Mouse (Mus musculus) embryonic fibroblast, embryonic 13.5 days (primary cell): Measurements from ENCODE around the gene Btrc. TPM values are rescaled to one million over a fixed set of nuclear protein-coding genes. Genes with fewer than 3 reads are reported as not detected.
"Not testable (repeated sequence)": the region's sequence is repeated elsewhere in the genome, so short reads cannot be mapped to it uniquely, and the experiment has no call there.

Source experiments
- H3K27ac ChIP-seq: 2 replicates; pipeline ENCODE4 v1.5.1; 2012; ENCODE audit warnings: low read length, control low read depth, inconsistent platforms; ENCODE audit not compliant: insufficient read depth
- H3K4me1 ChIP-seq: 2 replicates; pipeline ENCODE4 v1.6.1; 2011; ENCODE audit warnings: low read length; ENCODE audit not compliant: control insufficient read depth, insufficient read depth
- H3K4me3 ChIP-seq: 2 replicates; pipeline ENCODE4 v1.5.1; 2011; ENCODE audit warnings: mild to moderate bottlenecking, control low read depth, low read length; ENCODE audit not compliant: insufficient read depth
- CTCF ChIP-seq: IDR thresholded peaks from 2 replicates; pipeline ENCODE4 v1.5.1; 2011; ENCODE audit warnings: mild to moderate bottlenecking, control low read depth, low read length, moderate library complexity, borderline replicate concordance; ENCODE audit not compliant: insufficient read depth
- POLR2A ChIP-seq: IDR thresholded peaks from 2 replicates; pipeline ENCODE4 v1.6.1; 2011; ENCODE audit warnings: low read depth, mild to moderate bottlenecking, control low read depth, low read length, moderate library complexity
- polyA plus RNA-seq: library from polyadenylated mRNA; stranded (reverse); fragments of >200 nt; gene quantifications from 2 replicates; pipeline ENCODE4 v1.2.4, GENCODE M21; 2011; ENCODE audit warnings: low read depth; ENCODE audit not compliant: missing spikeins, insufficient read length

Btrc gene
- 30.0 and 33.8 TPM in 2 replicates for polyA plus RNA-seq

GRCm38 (mm10) chr19:45363384-45363926 lies at the start of gene Btrc:
Gene Btrc, plus strand, starts transcription at chr19:45363734.
- Histone ChIP-seq H3K27ac (peak within 1 kb of the TSS; percentile 21; the same call in 1 of the 2 replicates), H3K4me1 (no peaks in the 10 kb centered on the region; the same call in 1 of the 2 replicates), H3K4me3 (peak within 1 kb of the TSS; percentile 63)
- TF ChIP-seq POLR2A (peak; percentile 82), CTCF (no peak)

DNA sequence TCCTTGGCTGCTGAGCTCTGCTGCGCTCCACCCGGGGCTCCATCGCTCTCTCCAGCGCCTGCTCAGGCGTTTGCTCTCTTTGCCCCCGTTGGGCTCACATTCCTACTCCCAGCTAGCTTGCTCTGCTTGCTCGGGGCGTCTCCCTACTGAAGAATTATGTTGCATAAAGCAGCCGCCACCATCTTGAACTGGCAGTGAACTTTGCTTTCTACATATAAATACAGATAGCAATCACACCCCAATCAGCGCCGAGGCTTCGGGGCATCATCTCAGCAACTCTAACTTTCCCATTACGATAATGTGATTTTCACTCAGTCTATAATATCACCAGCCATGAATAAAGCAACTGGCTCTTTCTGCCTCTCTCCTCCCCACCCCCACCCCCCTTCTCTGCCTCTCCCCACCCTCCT lies 46.1 kb upstream of the Btrc start:
- TF ChIP-seq CTCF (no peak), POLR2A (no peak)
- Histone ChIP-seq H3K4me1 (no peaks in the 10 kb centered on the region), H3K27ac (no peak overlapping the region), H3K4me3 (no peak overlapping the region)

- no peak overlapping the region for H3K27ac ChIP-seq
- H3K4me1 ChIP-seq, result no peaks in the 10 kb centered on the region
- TF ChIP-seq POLR2A (no peak), CTCF (no peak)
- H3K4me3 ChIP-seq, result no peak overlapping the region
These were observed 42.5 kb upstream of the Btrc start for GRCm38 (mm10) chr19:45321062-45321461.

DNA sequence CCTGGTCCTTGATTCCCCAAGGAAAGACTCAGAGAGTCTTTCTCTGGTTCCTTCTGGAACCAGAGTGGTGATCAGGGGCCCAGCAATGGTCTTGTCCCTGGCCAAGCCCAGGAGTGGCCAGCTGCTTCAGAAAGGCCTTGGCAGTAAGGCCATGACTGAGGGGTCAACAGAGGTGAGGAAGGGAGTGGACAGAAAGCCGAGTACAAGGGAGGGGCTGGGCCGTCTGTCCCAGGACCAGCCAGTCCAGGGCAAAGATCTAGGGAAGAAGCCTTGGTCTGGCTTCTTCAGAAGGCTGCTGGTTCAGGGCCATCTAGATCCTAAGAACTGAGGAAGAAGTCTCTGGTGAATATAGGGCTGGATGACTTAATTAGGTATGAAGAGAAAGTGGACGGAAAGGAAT lies 34.5 kb upstream of the Btrc start:
- TF ChIP-seq CTCF (no peak), POLR2A (no peak)
- no peak overlapping the region for H3K27ac ChIP-seq

DNA sequence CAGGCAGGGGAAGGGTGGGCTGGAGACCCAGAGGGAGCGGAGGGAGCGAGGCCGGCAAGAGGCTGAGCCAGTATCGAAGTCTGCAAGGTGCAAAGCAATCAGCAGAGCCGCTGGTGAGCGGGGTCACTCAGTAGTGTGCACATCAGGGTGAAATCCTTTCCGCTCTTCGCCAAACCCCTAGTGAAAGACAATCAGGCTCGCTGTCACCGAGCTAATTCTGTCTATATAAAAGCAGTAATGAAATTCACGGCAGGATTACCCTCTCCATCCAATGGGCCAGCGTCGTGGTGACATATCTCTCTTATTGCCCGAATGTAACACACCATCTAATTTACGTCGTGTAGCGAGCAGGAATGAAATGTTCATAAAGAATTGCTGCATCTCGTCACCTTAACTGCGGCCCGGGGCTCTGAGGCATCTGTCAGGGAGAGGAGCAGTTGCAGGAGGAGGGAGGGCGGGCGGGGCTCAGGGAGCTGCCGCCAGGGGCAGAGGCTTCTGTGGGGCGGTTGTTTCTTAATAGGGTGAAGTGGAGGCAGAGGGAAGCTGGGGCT lies 33.7 kb upstream of the Btrc start:
- TF ChIP-seq CTCF (no peak), POLR2A (no peak)
- Histone ChIP-seq H3K4me1 (peaks cover 3% of the 10 kb centered on the region; the same call in 1 of the 2 replicates), H3K27ac (no peak overlapping the region), H3K4me3 (no peak overlapping the region)

More for the DNA sequence above, 34.5 kb upstream of the Btrc start:
- H3K4me3 ChIP-seq, result no peak overlapping the region
- H3K4me1 ChIP-seq, result peaks cover 3% of the 10 kb centered on the region; the same call in 1 of the 2 replicates

DNA sequence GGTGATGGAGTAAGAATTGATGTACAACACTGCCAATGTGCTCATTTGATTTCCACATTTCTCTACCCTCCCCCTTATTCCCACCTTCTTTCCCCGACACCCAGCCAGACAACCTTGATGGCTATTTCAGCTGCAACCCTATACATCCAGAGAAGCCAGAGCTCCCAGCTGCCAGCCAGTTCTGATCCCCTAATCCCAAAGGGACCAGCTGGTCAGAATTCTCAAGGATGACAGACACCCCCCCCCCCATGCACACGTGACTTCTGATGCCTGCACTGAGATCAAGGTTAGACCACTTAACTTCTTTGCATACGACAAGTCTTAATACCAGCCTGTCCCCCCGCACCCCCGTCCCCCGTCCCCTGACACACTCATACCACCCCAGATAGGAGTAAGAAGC lies 26.8 kb upstream of the Btrc start:
- no peak for TF ChIP-seq POLR2A
- no peak for TF ChIP-seq CTCF
- H3K4me1 ChIP-seq, result no peaks in the 10 kb centered on the region
- H3K4me3 ChIP-seq, result no peak overlapping the region
- no peak overlapping the region for H3K27ac ChIP-seq

- TF ChIP-seq CTCF (no peak), POLR2A (no peak)
- H3K4me3 ChIP-seq, result no peak overlapping the region
- no peak overlapping the region for H3K27ac ChIP-seq
- H3K4me1 ChIP-seq, result no peaks in the 10 kb centered on the region
These were observed 25.4 kb upstream of the Btrc start for GRCm38 (mm10) chr19:45338182-45338581.

- TF ChIP-seq CTCF (no peak), POLR2A (no peak)
- no peak overlapping the region for H3K27ac ChIP-seq
These were observed 19.6 kb upstream of the Btrc start for GRCm38 (mm10) chr19:45343941-45344340.

DNA sequence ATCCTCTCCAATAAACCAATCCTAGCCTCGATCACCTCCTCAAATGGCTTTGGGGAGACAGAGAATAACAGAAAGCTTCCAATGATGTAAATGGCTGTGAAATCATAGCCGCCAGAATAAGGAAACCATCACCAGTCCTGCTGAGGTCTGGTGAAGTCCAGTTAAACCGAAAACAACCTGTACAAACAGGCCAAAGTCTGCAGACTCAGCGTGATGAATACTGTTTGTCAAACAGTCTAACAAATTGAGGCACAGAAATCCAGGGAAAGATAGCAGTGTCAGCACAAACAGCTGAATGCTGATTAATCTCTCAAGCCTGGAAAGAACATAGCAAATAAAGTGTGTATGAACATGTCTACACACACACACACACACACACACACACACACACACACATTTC lies 15.3 kb upstream of the Btrc start:
- no peak overlapping the region for H3K27ac ChIP-seq
- TF ChIP-seq CTCF (no peak), POLR2A (no peak)
- H3K4me1 ChIP-seq, result no peaks in the 10 kb centered on the region
- H3K4me3 ChIP-seq, result no peak overlapping the region

More at GRCm38 (mm10) chr19:45343941-45344340, 19.6 kb upstream of the Btrc start:
- Histone ChIP-seq H3K4me1 (no peaks in the 10 kb centered on the region), H3K4me3 (no peak overlapping the region)

DNA sequence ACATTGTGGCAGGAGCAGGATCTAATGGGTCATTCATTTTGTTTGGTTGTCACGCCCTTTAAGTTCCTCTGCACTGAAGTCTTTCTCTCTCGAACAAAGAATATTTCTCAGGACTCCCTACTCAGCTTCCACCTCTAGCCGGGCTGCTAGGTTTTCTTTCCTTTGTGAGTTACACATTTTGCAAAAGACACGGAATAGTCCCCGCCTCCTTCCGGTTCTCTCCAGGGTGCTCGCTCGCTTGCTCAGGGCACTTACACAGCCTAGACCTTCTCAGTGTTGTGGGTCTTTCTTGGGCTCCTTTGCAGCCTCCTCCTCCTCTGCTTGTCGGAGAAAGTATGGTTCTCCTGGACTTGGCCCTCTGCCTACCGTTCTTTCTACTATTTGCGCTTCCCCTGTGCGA lies 13.1 kb upstream of the Btrc start:
- no peak overlapping the region for H3K27ac ChIP-seq
- H3K4me1 ChIP-seq, result no peaks in the 10 kb centered on the region
- no peak overlapping the region for H3K4me3 ChIP-seq
- TF ChIP-seq CTCF (no peak), POLR2A (no peak)

DNA sequence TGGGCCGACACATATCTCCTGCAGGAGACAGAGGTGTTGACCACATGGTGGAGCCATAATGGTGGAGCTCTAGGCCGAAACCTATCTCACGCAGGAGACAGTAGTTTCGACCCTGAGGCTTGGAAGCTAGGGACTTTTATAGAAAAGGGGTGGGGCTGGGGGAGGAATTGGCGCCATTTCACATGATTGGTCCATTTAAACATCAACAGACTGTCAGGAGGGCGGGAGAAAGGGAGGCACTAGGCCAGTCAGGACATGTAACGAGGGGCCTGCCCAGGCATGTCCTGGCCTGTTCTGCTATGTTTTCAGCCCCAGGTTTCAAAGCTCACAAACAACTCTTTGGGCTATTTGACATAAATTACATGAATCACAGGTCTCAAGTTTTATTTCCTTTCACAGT lies 10.8 kb upstream of the Btrc start:
- not testable (repeated sequence) for H3K4me1 ChIP-seq, H3K4me3 ChIP-seq, H3K27ac ChIP-seq
